In genomic region chr16:3847871-3848270, GRCm38 (mm10) we compare ENCODE assay signal across 9 mouse cellular contexts. TPM values are rescaled to one million over a fixed set of nuclear protein-coding genes. Genes with fewer than 3 reads are reported as not detected.
A peak's percentile ranks its signal among the peaks of the same experiment; 100 is the strongest.
DNase-seq lines count a peak whose midpoint lies in the region; ATAC-seq lines count a peak whose summit lies in the region.
"Had no signal": no experiment of that assay in that cellular context is flagged by ENCODE, and none has a peak within 500 bp of the region (broad histone marks: within the 10 kb centered on the region; RNA-seq: fewer than 3 reads in every experiment).

No protein-coding gene starts in this region.

- H3K27ac ChIP-seq in heart, embryonic 14.5 days (replicated peaks in 1 of 2; ENCODE audit: control insufficient read depth in 1 of 2, insufficient read depth in 1 of 2, low read depth in 2 of 2, low read length in 2 of 2) = no peak overlapping the region
- no peak overlapping the region for H3K27ac ChIP-seq in forebrain, embryonic 13.5 days
- no peak overlapping the region for H3K27ac ChIP-seq in liver, embryonic 15.5 days (replicated peaks)

- H3K4me1 ChIP-seq in heart, embryonic 14.5 days (ENCODE audit: control insufficient read depth in 2 of 2, insufficient read depth in 2 of 2, low read length in 2 of 2) = peaks cover 6 to 7% of the 10 kb centered on the region in 2 experiments; a peak in 3 of 4 replicates
- H3K4me1 ChIP-seq in forebrain, embryonic 13.5 days = peaks cover 10% of the 10 kb centered on the region; the same call in 1 of the 2 replicates
- peaks cover 26% of the 10 kb centered on the region for H3K4me1 ChIP-seq in liver, embryonic 15.5 days (replicated peaks)

- peak overlapping the region in 1 of 2 experiments; percentile 74; a peak in 3 of 4 replicates for H3K4me3 ChIP-seq in heart, embryonic 14.5 days (ENCODE audit: control insufficient read depth in 1 of 2, insufficient read depth in 1 of 2, low read depth in 1 of 2, low read length in 2 of 2)
- H3K4me3 ChIP-seq in forebrain, embryonic 13.5 days = peak overlapping the region; percentile 70
- H3K4me3 ChIP-seq in liver, embryonic 15.5 days (replicated peaks) = peak overlapping the region; percentile 77

- DNase-seq in heart, adult 11 months = no peak
- peak; percentile 23 for DNase-seq in ES-CJ7 (ENCODE audit: low read depth, low spot score)
- DNase-seq in frontal cortex, postnatal 25 days (ENCODE audit: low spot score in 2 of 2) = no peak
- no peak for DNase-seq in left cerebral cortex, adult 8-10 months (ENCODE audit: low spot score in 2 of 2)
- DNase-seq in frontal cortex, adult 2 months (ENCODE audit: extremely low spot score in 1 of 2, low spot score in 1 of 2) = no peak

- H3K9ac ChIP-seq in heart, embryonic 14.5 days (ENCODE audit: low read length) = peak overlapping the region; percentile 84; the same call in 1 of the 2 replicates
- H3K9ac ChIP-seq in forebrain, embryonic 13.5 days = peak overlapping the region; percentile 75
- H3K9ac ChIP-seq in liver, embryonic 15.5 days = no peak overlapping the region

- H3K36me3 ChIP-seq in heart, embryonic 14.5 days (ENCODE audit: control insufficient read depth, insufficient read depth, low read length) = no peaks in the 10 kb centered on the region
- H3K36me3 ChIP-seq in forebrain, embryonic 13.5 days (ENCODE audit: poor library complexity, severe bottlenecking) = no peaks in the 10 kb centered on the region
- no peaks in the 10 kb centered on the region for H3K36me3 ChIP-seq in liver, embryonic 15.5 days (replicated peaks)

- no peaks in the 10 kb centered on the region for H3K9me3 ChIP-seq in heart, embryonic 14.5 days (ENCODE audit: control insufficient read depth, low read length)
- H3K9me3 ChIP-seq in forebrain, embryonic 13.5 days (replicated peaks) = no peaks in the 10 kb centered on the region
- no peaks in the 10 kb centered on the region for H3K9me3 ChIP-seq in liver, embryonic 15.5 days (replicated peaks)

- 38% methylated on average over 4 of the region's 4 CpGs for WGBS in heart, embryonic 14.5 days
- WGBS in forebrain, embryonic 13.5 days = 63% methylated on average over 4 of the region's 4 CpGs
- 76% methylated on average over 4 of the region's 4 CpGs for WGBS in liver, embryonic 15.5 days (ENCODE audit: insufficient replicate concordance)

- no peaks in the 10 kb centered on the region for H3K27me3 ChIP-seq in heart, embryonic 14.5 days (ENCODE audit: control insufficient read depth, insufficient read depth, low read length)
- H3K27me3 ChIP-seq in forebrain, embryonic 13.5 days = no peaks in the 10 kb centered on the region
- no peaks in the 10 kb centered on the region for H3K27me3 ChIP-seq in liver, embryonic 15.5 days

- peak overlapping the region; percentile 83 for H3K4me2 ChIP-seq in heart, embryonic 14.5 days (ENCODE audit: low read length)
- peak overlapping the region; percentile 70 for H3K4me2 ChIP-seq in forebrain, embryonic 13.5 days
- H3K4me2 ChIP-seq in liver, embryonic 15.5 days = peak overlapping the region; percentile 89

- no peak for ATAC-seq in heart, embryonic 14.5 days (ENCODE audit: insufficient number of reproducible peaks, insufficient read depth, low FRiP score, low read depth)
- ATAC-seq in forebrain, embryonic 13.5 days = no peak
- ATAC-seq in liver, embryonic 15.5 days (ENCODE audit: insufficient read depth) = no peak

RNA-seq across cellular contexts. Expression of gene Zfp174, which starts 0.8 kb away (rescaled TPM):
- 1.0 and 1.1 TPM in 2 replicates for polyA plus RNA-seq in heart, embryonic 14.5 days (2014; fragmentation: Nextera tagmentation; extraction: Ambion mirVana)
- polyA plus RNA-seq in forebrain, embryonic 13.5 days (2015; fragmentation: Nextera tagmentation; extraction: Ambion mirVana) = 1.3 and 1.6 TPM in 2 replicates
- polyA plus RNA-seq in liver, embryonic 15.5 days (2015; fragmentation: Nextera tagmentation; extraction: Ambion mirVana) = 0.24 and 0.48 TPM in 2 replicates
- total RNA-seq in left cerebral cortex, adult 8-10 months (2022) = 1 to 10 TPM; 4.2 to 5.3 (median 4.7) TPM
- polyA plus RNA-seq in frontal cortex, adult 2 months (2012; rRNA removed) = 2.9 and 3.4 TPM in 2 replicates

RNA-seq across cellular contexts. Expression of gene Olfr15, which starts 17.2 kb away (rescaled TPM):
- polyA plus RNA-seq in heart, embryonic 14.5 days (2014; fragmentation: Nextera tagmentation; extraction: Ambion mirVana) = not detected in 2 replicates
- not detected in 2 replicates for polyA plus RNA-seq in forebrain, embryonic 13.5 days (2015; fragmentation: Nextera tagmentation; extraction: Ambion mirVana)
- not detected in 2 replicates for polyA plus RNA-seq in liver, embryonic 15.5 days (2015; fragmentation: Nextera tagmentation; extraction: Ambion mirVana)
- not detected for total RNA-seq in left cerebral cortex, adult 8-10 months (2022)
- polyA plus RNA-seq in frontal cortex, adult 2 months (2012; rRNA removed) = 0.11 TPM in 1 of 2 replicates, not detected in the other
- total RNA-seq: left cerebral cortex, postnatal 10 days had no signal

RNA-seq across cellular contexts. Expression of gene Naa60, which starts 24.3 kb away (rescaled TPM):
- polyA plus RNA-seq in heart, embryonic 14.5 days (2014; fragmentation: Nextera tagmentation; extraction: Ambion mirVana) = 39.0 and 40.2 TPM in 2 replicates
- 66.0 and 72.4 TPM in 2 replicates for polyA plus RNA-seq in forebrain, embryonic 13.5 days (2015; fragmentation: Nextera tagmentation; extraction: Ambion mirVana)
- 21.9 and 24.3 TPM in 2 replicates for polyA plus RNA-seq in liver, embryonic 15.5 days (2015; fragmentation: Nextera tagmentation; extraction: Ambion mirVana)
- 100 to 1,000 TPM; 109 to 146 (median 127) TPM for total RNA-seq in left cerebral cortex, adult 8-10 months (2022)
- 114 and 116 TPM in 2 replicates for polyA plus RNA-seq in frontal cortex, adult 2 months (2012; rRNA removed)

RNA-seq across cellular contexts. Expression of gene Zfp597, which starts 36.5 kb away (rescaled TPM):
- polyA plus RNA-seq in heart, embryonic 14.5 days (2014; fragmentation: Nextera tagmentation; extraction: Ambion mirVana) = 6.1 and 7.9 TPM in 2 replicates
- polyA plus RNA-seq in forebrain, embryonic 13.5 days (2015; fragmentation: Nextera tagmentation; extraction: Ambion mirVana) = 9.6 and 10.8 TPM in 2 replicates
- 2.1 and 2.2 TPM in 2 replicates for polyA plus RNA-seq in liver, embryonic 15.5 days (2015; fragmentation: Nextera tagmentation; extraction: Ambion mirVana)
- total RNA-seq in left cerebral cortex, adult 8-10 months (2022) = 10 to 100 TPM; 26.0 to 29.7 (median 27.4) TPM
- 10.4 and 11.4 TPM in 2 replicates for polyA plus RNA-seq in frontal cortex, adult 2 months (2012; rRNA removed)

RNA-seq across cellular contexts. Expression of gene Gm20695, which starts 36.6 kb away (rescaled TPM):
- polyA plus RNA-seq in heart, embryonic 14.5 days (2014; fragmentation: Nextera tagmentation; extraction: Ambion mirVana) = 1.7 and 2.0 TPM in 2 replicates
- polyA plus RNA-seq in forebrain, embryonic 13.5 days (2015; fragmentation: Nextera tagmentation; extraction: Ambion mirVana) = 3.9 and 5.7 TPM in 2 replicates
- polyA plus RNA-seq in liver, embryonic 15.5 days (2015; fragmentation: Nextera tagmentation; extraction: Ambion mirVana) = 0.43 and 0.46 TPM in 2 replicates
- total RNA-seq in left cerebral cortex, adult 8-10 months (2022) = 1 to 10 TPM in 2 of 4 experiments, under 1 TPM in 1, not detected in 1; 0.96 to 1.2 (median 1.0) TPM
- 0.44 and 0.76 TPM in 2 replicates for polyA plus RNA-seq in frontal cortex, adult 2 months (2012; rRNA removed)
